Mouse (Mus musculus) heart, embryonic 15.5 days (tissue): ENCODE measurements around the gene Gpr161. TPM values are rescaled to one million over a fixed set of nuclear protein-coding genes. Genes with fewer than 3 reads are reported as not detected.
"Not testable (repeated sequence)": the region's sequence is repeated elsewhere in the genome, so short reads cannot be mapped to it uniquely, and the experiment has no call there.

ENCODE experiments used
- ATAC-seq: fragments of 200-750 bp; cut with Nextera tagmentation; replicated peaks from 2 replicates; pipeline ENCODE4 v1.8.0; 2017; ENCODE audit warnings: low read depth, moderate TSS enrichment; ENCODE audit not compliant: insufficient number of reproducible peaks, insufficient read depth, low FRiP score
- H3K27ac ChIP-seq: fragments of 300-500 bp; sonication (generic); 2 replicates; pipeline ENCODE4 v1.5.1; 2015; ENCODE audit warnings: mild to moderate bottlenecking, inconsistent platforms
- H3K27me3 ChIP-seq: fragments of 300-500 bp; sonication (generic); 2 replicates; pipeline ENCODE4 v1.6.1; 2015; ENCODE audit warnings: inconsistent platforms
- H3K36me3 ChIP-seq: fragments of 300-500 bp; sonication (generic); 2 replicates; pipeline ENCODE4 v1.6.1; 2015; ENCODE audit warnings: mild to moderate bottlenecking, inconsistent platforms
- H3K4me1 ChIP-seq: fragments of 300-500 bp; sonication (generic); replicated peaks from 2 replicates; pipeline ENCODE4 v1.6.1; 2015; ENCODE audit warnings: inconsistent platforms
- H3K4me2 ChIP-seq: fragments of 300-500 bp; sonication (generic); 2 replicates; pipeline ENCODE4 v1.6.1; 2015; ENCODE audit warnings: inconsistent platforms, mild to moderate bottlenecking, moderate library complexity
- H3K4me3 ChIP-seq: fragments of 300-500 bp; sonication (generic); 2 replicates; pipeline ENCODE4 v1.5.1; 2015; ENCODE audit warnings: mild to moderate bottlenecking, inconsistent platforms
- H3K9ac ChIP-seq: fragments of 300-500 bp; sonication (generic); 2 replicates; pipeline ENCODE4 v1.6.1; 2015; ENCODE audit warnings: mild to moderate bottlenecking, inconsistent platforms
- H3K9me3 ChIP-seq: fragments of 300-500 bp; sonication (generic); replicated peaks from 2 replicates; pipeline ENCODE4 v1.6.1; 2016; ENCODE audit warnings: inconsistent platforms
- WGBS: fragments of 180-500 bp; shearing (Covaris S2); methylation state at CpG from one replicate; pipeline ENCODE4 v1.1.7; 2015; ENCODE audit warnings: mixed read lengths; 5-methylcytosine and 5-hydroxymethylcytosine counted together
- polyA plus RNA-seq: library from polyadenylated mRNA; unstranded; fragments of >200 nt; fragmentation: Nextera tagmentation; extraction: Ambion mirVana; gene quantifications from 2 replicates; pipeline ENCODE4 v1.2.1, GENCODE M21; 2015

Gpr161 gene
- polyA plus RNA-seq, 1 experiment from 2014 or later: 0.47 TPM

- peak; percentile 71 for ATAC-seq
- Histone ChIP-seq H3K27ac (peak overlapping the region; percentile 56), H3K9me3 (no peaks in the 10 kb centered on the region), H3K36me3 (no peaks in the 10 kb centered on the region), H3K9ac (no peak overlapping the region), H3K4me1 (peaks cover 18% of the 10 kb centered on the region), H3K27me3 (no peaks in the 10 kb centered on the region), H3K4me3 (no peak overlapping the region), H3K4me2 (no peak overlapping the region)
- 34% methylated on average over 10 of the region's 10 CpGs for WGBS
Observed at GRCm38 (mm10) chr1:165320141-165320934, 24.7 kb downstream of the Gpr161 start.

DNA sequence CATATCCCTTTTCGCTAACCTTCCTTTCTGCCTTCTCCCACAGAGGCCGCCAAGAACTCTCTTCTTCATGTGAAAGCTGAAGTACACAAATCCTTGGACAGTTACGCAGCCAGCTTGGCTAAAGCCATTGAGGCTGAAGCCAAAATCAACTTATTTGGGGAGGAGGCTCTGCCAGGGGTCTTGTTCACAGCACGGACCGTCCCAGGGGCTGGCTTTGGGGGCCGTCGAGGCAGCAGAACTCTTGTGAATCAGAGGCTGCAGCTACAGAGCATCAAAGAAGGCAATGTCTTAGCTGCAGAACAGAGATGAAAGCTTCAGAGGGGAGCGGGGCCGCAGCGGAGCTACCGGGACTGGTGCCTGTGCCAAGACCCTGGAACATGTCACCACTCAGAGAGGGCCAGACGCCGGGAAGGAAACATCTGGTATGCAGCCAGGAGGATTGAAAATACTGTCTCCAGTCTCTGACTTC lies 25.8 kb downstream of the Gpr161 start:
- no peaks in the 10 kb centered on the region for H3K9me3 ChIP-seq
- no peak overlapping the region for H3K4me3 ChIP-seq
- peaks cover 18% of the 10 kb centered on the region for H3K4me1 ChIP-seq
- H3K27me3 ChIP-seq: no peaks in the 10 kb centered on the region
- H3K36me3 ChIP-seq: no peaks in the 10 kb centered on the region
- no peak overlapping the region for H3K9ac ChIP-seq
- ATAC-seq: peak; percentile 63
- WGBS: 57% methylated on average over 13 of the region's 13 CpGs
- no peak overlapping the region for H3K4me2 ChIP-seq
- H3K27ac ChIP-seq: peak overlapping the region; percentile 56

DNA sequence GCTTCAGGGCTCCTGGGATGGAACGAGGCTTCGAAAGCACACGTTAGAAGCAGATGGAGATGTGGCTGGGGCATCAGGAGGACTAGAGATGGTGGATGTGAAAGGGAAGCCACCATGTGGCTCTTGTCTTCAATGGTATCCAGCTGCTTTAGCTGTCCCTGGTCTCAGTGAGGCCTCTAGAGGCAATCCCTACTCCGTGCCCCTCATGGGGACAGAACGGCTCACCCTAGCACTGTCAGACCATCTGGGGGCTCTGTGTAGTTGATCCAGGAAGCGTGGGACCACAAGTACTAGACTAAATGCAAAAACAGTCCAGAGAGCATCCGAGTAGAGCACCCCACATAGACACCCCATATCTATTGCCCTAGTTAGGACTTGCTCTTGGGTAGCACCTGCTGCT lies 26.3 kb downstream of the Gpr161 start:
- Histone ChIP-seq H3K27me3 (no peaks in the 10 kb centered on the region), H3K36me3 (no peaks in the 10 kb centered on the region), H3K4me1 (peaks cover 18% of the 10 kb centered on the region), H3K9me3 (no peaks in the 10 kb centered on the region), H3K9ac (no peak overlapping the region), H3K4me2 (no peak overlapping the region), H3K27ac (peak overlapping the region; percentile 56), H3K4me3 (no peak overlapping the region)
- no peak for ATAC-seq
- WGBS: 64% methylated on average over 7 of the region's 7 CpGs

- H3K9me3 ChIP-seq: no peaks in the 10 kb centered on the region
- H3K27ac ChIP-seq: no peak overlapping the region
- H3K27me3 ChIP-seq: no peaks in the 10 kb centered on the region
- H3K36me3 ChIP-seq: no peaks in the 10 kb centered on the region
- H3K4me3 ChIP-seq: no peak overlapping the region
- H3K4me1 ChIP-seq: peaks cover 18% of the 10 kb centered on the region
- no peak overlapping the region for H3K4me2 ChIP-seq
- H3K9ac ChIP-seq: no peak overlapping the region
- no peak for ATAC-seq
- WGBS: 37% methylated on average over 7 of the region's 7 CpGs
Observed at GRCm38 (mm10) chr1:165322934-165323333, 27.3 kb downstream of the Gpr161 start.

GRCm38 (mm10) chr1:165327370-165327769 lies 31.8 kb downstream of the Gpr161 start:
- Histone ChIP-seq H3K4me1 (no peaks in the 10 kb centered on the region), H3K4me2 (no peak overlapping the region), H3K9ac (no peak overlapping the region), H3K9me3 (no peaks in the 10 kb centered on the region), H3K36me3 (0 out of 2 replicates have a peak, but pooled peaks cover 9% of the 10 kb centered on the region), H3K27me3 (no peaks in the 10 kb centered on the region), H3K27ac (no peak overlapping the region), H3K4me3 (no peak overlapping the region)
- WGBS: 72% methylated on average over 2 of the region's 2 CpGs
- no peak for ATAC-seq

DNA sequence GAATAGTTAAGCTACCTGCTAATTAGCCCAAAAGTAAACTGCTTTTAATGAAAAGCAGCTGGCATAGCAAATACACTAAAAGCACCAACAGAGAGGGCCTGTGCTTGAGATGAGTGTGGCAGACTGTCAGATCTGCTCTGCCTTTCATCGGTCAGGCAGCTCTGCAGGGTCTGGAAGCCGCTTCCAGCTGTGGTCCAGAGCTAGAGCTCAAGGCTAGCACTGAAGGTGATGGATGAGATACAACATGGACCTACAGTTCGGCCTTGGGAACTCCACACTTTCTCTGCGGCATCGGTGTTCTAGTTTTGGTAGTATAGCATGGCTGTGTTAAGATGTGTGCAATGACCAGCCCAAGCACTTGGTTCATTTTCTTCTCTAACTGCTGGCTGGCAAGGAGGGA lies 32.2 kb downstream of the Gpr161 start:
- H3K4me1 ChIP-seq: no peaks in the 10 kb centered on the region
- no peak for ATAC-seq
- no peak overlapping the region for H3K4me3 ChIP-seq
- no peak overlapping the region for H3K9ac ChIP-seq
- WGBS: 61% methylated on average over 5 of the region's 5 CpGs
- no peak overlapping the region for H3K27ac ChIP-seq
- no peaks in the 10 kb centered on the region for H3K9me3 ChIP-seq
- H3K36me3 ChIP-seq: 0 out of 2 replicates have a peak, but pooled peaks cover 11% of the 10 kb centered on the region
- H3K4me2 ChIP-seq: no peak overlapping the region
- H3K27me3 ChIP-seq: no peaks in the 10 kb centered on the region

DNA sequence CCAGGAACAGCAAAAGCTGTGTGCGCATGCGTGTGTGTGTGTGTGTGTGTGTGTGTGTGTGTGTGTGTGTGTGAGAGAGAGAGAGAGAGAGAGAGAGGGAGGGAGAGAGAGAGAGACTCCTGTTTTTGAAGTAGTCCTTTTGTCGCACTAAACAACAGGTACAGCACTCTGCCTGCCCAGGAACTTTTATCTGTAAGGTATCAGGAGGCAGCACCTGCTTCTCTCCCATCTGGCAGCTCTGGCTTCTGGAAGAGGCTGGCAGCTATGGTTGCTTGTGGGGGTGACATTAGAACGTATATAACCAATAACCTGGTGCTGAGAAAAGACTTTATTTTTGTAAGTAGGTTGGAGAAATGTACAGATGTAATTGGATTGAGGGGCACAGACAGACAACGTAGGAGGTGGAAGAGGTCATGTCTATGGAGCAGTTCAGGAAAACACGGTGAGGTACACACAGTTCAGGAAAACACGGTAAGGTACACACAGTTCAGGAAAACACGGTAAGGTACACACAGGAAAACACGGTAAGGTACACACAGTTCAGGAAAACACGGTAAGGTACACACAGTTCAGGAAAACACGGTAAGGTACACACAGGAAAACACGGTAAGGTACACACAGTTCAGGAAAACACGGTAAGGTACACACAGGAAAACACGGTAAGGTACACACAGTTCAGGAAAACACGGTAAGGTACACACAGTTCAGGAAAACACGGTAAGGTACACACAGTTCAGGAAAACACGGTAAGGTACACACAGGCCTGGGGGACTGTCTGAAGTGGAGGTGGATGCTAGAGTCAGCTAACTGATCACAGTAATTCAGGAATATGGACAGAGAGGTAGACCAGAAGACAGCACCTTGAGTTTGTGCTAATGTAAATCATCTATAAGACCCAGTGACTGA lies 33.0 kb downstream of the Gpr161 start:
- H3K27me3 ChIP-seq, ATAC-seq, H3K9ac ChIP-seq, H3K4me1 ChIP-seq, H3K27ac ChIP-seq, H3K4me3 ChIP-seq, H3K4me2 ChIP-seq, H3K9me3 ChIP-seq: not testable (repeated sequence)
- WGBS: 90% methylated on average over 17 of the region's 17 CpGs
- 0 out of 2 replicates have a peak, but pooled peaks cover 15% of the 10 kb centered on the region for H3K36me3 ChIP-seq

DNA sequence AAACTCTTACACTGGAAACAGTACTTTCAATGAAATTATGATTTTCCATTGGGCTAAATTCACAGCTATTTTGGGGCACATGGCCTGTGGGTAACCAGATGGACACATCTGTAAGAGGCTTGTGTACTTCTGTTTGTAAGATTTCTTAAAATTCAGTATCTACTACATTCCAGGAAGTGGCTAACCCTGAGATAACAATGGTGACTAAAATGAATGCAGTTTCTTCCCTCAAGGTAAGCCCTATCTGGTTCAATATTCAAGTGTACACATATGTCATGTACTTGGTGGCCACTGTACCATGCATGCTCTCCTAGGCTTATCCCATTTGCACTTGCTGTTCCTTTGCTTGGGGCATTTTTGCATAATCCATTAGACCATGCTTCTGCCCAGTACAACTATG lies 35.3 kb downstream of the Gpr161 start:
- 0 out of 2 replicates have a peak, but pooled peaks cover 15% of the 10 kb centered on the region for H3K36me3 ChIP-seq
- ATAC-seq: no peak
- no peaks in the 10 kb centered on the region for H3K4me1 ChIP-seq
- H3K9ac ChIP-seq: no peak overlapping the region
- no peak overlapping the region for H3K4me2 ChIP-seq
- H3K27ac ChIP-seq: no peak overlapping the region
- no peaks in the 10 kb centered on the region for H3K27me3 ChIP-seq
- no peaks in the 10 kb centered on the region for H3K9me3 ChIP-seq
- H3K4me3 ChIP-seq: no peak overlapping the region

DNA sequence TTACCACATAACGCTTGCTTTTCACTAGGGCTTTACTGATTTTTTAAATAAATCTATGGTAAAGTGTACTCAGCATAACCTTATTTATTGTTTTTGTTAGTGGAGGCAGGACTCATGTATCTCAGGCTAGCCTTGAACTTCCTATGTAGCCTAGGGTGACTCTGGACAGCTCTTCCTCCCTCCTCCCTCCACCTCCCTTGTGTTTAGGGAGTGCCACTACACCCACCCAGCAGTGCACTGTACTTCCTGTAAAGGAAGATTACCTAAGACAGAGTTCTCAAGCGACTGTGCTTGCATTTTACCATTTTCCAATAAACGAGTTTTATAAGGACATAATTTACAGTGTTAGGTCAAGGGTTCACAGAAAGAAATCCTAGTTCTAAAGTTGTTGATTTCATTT lies 37.2 kb downstream of the Gpr161 start:
- H3K9ac ChIP-seq: no peak overlapping the region
- H3K27ac ChIP-seq: no peak overlapping the region
- no peak for ATAC-seq
- 0 out of 2 replicates have a peak, but pooled peaks cover 18% of the 10 kb centered on the region for H3K36me3 ChIP-seq
- no peaks in the 10 kb centered on the region for H3K4me1 ChIP-seq
- no peak overlapping the region for H3K4me2 ChIP-seq
- 78% methylated on average over 3 of the region's 3 CpGs for WGBS
- no peaks in the 10 kb centered on the region for H3K27me3 ChIP-seq
- H3K4me3 ChIP-seq: no peak overlapping the region
- H3K9me3 ChIP-seq: no peaks in the 10 kb centered on the region

DNA sequence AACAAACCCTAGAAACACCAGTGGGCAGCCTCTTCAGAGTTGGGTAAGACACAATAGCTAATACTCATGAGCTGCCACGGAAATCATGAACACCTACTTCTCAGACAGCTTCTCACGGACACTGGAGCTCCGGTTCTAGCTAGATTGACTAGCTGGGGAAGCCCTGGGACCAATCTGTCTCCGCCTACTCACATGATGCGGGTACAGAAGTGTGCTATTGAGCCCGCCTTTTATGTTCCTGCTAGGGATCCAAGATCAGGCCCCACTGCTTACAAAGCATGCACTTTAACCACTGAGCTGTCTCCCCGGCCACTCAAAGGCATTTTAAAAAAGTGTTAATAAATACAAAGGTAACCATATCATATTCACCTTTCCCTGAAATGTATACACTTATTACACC lies 46.5 kb downstream of the Gpr161 start:
- 44% methylated on average over 7 of the region's 7 CpGs for WGBS
- no peak for ATAC-seq
- Histone ChIP-seq H3K36me3 (peaks cover under 1% of the 10 kb centered on the region; the same call in 1 of the 2 replicates), H3K27me3 (no peaks in the 10 kb centered on the region), H3K9ac (no peak overlapping the region), H3K27ac (no peak overlapping the region), H3K4me2 (no peak overlapping the region), H3K4me1 (no peaks in the 10 kb centered on the region; the same call in 1 of the 2 replicates), H3K4me3 (no peak overlapping the region), H3K9me3 (no peaks in the 10 kb centered on the region)

DNA sequence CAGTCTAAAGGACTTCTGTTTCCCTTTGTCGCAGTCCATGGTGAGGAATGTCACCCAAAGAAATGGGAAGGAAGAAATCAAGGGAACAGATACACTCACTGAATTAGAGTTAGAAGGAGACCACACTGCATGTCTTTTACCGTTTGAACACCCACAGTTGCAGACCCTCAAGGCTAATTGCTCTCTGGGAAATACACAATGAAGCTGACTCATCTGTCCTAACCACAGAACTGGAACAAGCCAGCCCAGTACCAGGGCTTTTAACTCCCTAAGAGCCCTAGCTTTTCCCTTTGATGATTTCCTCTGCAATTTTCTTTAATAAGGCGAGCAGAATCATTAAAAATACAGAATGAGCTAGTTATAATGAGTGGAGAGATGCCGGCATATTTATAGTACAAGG lies 48.9 kb downstream of the Gpr161 start:
- no peak overlapping the region for H3K4me3 ChIP-seq
- H3K36me3 ChIP-seq: no peaks in the 10 kb centered on the region
- H3K4me2 ChIP-seq: no peak overlapping the region
- H3K4me1 ChIP-seq: no peaks in the 10 kb centered on the region; the same call in 1 of the 2 replicates
- ATAC-seq: no peak
- H3K9ac ChIP-seq: no peak overlapping the region
- no peak overlapping the region for H3K27ac ChIP-seq
- 64% methylated on average over 4 of the region's 4 CpGs for WGBS
- no peaks in the 10 kb centered on the region for H3K27me3 ChIP-seq
- H3K9me3 ChIP-seq: no peaks in the 10 kb centered on the region
